In the genomic region with DNA sequence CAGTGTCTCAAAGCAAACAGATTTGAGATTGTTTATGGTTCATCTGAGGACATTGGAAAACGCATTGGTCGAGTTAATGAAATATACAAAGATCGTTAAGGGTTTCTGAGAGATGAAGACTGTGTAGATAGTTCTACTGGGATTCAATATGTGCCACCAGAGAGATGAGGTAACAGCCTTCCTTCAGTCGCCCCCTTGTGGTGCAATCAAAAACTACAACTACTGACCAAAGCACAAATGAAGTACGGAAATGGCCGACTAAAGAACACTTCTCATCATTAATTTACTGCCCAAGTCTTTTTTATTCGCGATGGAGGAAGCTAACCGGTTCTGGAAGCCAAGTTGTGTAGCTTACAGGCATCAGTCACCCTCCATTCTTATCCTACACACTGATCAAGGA, we compare ENCODE assay signal across 8 mouse cellular contexts.
DNase-seq lines count a peak whose midpoint lies in the region; ATAC-seq lines count a peak whose summit lies in the region.

No protein-coding gene starts in this region.

- no peaks in the 10 kb centered on the region for H3K4me1 ChIP-seq in liver, embryonic 11.5 days (replicated peaks; ENCODE audit: control insufficient read depth, insufficient read depth, low read length)
- no peaks in the 10 kb centered on the region for H3K4me1 ChIP-seq in heart, embryonic 10.5 days

- H3K9me3 ChIP-seq in liver, embryonic 11.5 days (ENCODE audit: control insufficient read depth, low read length) = no peaks in the 10 kb centered on the region
- H3K9me3 ChIP-seq in heart, embryonic 10.5 days = no peaks in the 10 kb centered on the region

- H3K9ac ChIP-seq in liver, embryonic 11.5 days (ENCODE audit: low read depth, low read length) = no peak overlapping the region

- no peaks in the 10 kb centered on the region for H3K27me3 ChIP-seq in liver, embryonic 11.5 days (replicated peaks; ENCODE audit: control insufficient read depth, insufficient read depth, low read length)
- no peaks in the 10 kb centered on the region for H3K27me3 ChIP-seq in heart, embryonic 10.5 days (ENCODE audit: insufficient read depth, poor library complexity, severe bottlenecking)

- no peaks in the 10 kb centered on the region for H3K36me3 ChIP-seq in liver, embryonic 11.5 days (ENCODE audit: control insufficient read depth, insufficient read depth, low read length)
- H3K36me3 ChIP-seq in heart, embryonic 10.5 days = no peaks in the 10 kb centered on the region

- H3K4me2 ChIP-seq in liver, embryonic 11.5 days = no peak overlapping the region

- no peak overlapping the region for H3K4me3 ChIP-seq in liver, embryonic 11.5 days (ENCODE audit: low read depth, low read length)
- H3K4me3 ChIP-seq in heart, embryonic 10.5 days = no peak overlapping the region

- no peak overlapping the region for H3K27ac ChIP-seq in liver, embryonic 11.5 days (ENCODE audit: low read depth, low read length)
- no peak overlapping the region for H3K27ac ChIP-seq in heart, embryonic 10.5 days

- intact Hi-C loops in left cerebral cortex, postnatal 10 days (cut with DNase I) = loop anchor here (5.0 kb wide), 1 partner anchor 1019 kb away; a partner anchor contains a TSS

- peak; percentile 13 for DNase-seq in liver
- no peak for DNase-seq in liver, embryonic 11.5 days (ENCODE audit: low spot score)
- DNase-seq in R1 (ENCODE audit: low read depth, low spot score) = peak; percentile 60
- peak; percentile 50 to 76 for DNase-seq in cerebellum, postnatal 25 days
- DNase-seq in heart, embryonic 10.5 days (ENCODE audit: low spot score) = peak; percentile 77
- peak; percentile 41 to 48 for DNase-seq in left cerebral cortex, postnatal 10 days (ENCODE audit: extremely low spot score in 1 of 2, low spot score in 2 of 2)
- DNase-seq in right cerebral cortex, postnatal 10 days (ENCODE audit: low spot score in 2 of 2) = peak; percentile 64 to 74
- no peak for DNase-seq in spleen, postnatal 36 days (ENCODE audit: low spot score in 2 of 2)

- 49% methylated on average over 9 of the region's 9 CpGs for WGBS in liver, embryonic 11.5 days
- WGBS in heart, embryonic 10.5 days = 53% methylated on average over 9 of the region's 9 CpGs

- no peak for ATAC-seq in liver, embryonic 11.5 days (replicated peaks; ENCODE audit: low FRiP score)

Comparison
In these comparisons a context has a peak if more than half of its experiments do, and no peak if none do; other contexts are left out.
1. DNase-seq: peak in liver (single experiment), R1 (single experiment), cerebellum, postnatal 25 days (2 of 2), heart, embryonic 10.5 days (single experiment), left cerebral cortex, postnatal 10 days (2 of 2) and right cerebral cortex, postnatal 10 days (2 of 2); none in liver, embryonic 11.5 days (single experiment) and spleen, postnatal 36 days (0 of 2).